Mouse (Mus musculus) neural tube, embryonic 12.5 days (tissue): ENCODE measurements at regions not wholly inside any gene's neighbourhood (a gene's known extent, or its start where the extent isn't known, plus 50 kb on each side); places are given as distances from the start of the nearest gene placed in this dataset.

Experiments used
- ATAC-seq: fragments of 200-750 bp; cut with Nextera tagmentation; 2 replicates; pipeline ENCODE4 v1.8.0; 2017; ENCODE audit warnings: low read depth, mild to moderate bottlenecking, moderate TSS enrichment, moderate library complexity; ENCODE audit not compliant: low FRiP score
- H3K27ac ChIP-seq: fragments of 300-500 bp; sonication (generic); 2 replicates; pipeline ENCODE4 v1.5.1; 2016
- H3K27me3 ChIP-seq: fragments of 300-500 bp; sonication (generic); replicated peaks from 2 replicates; pipeline ENCODE4 v1.6.1; 2016; ENCODE audit warnings: mild to moderate bottlenecking
- H3K36me3 ChIP-seq: fragments of 300-500 bp; sonication (generic); 2 replicates; pipeline ENCODE4 v1.6.1; 2016; ENCODE audit warnings: mild to moderate bottlenecking
- H3K4me1 ChIP-seq: fragments of 300-500 bp; sonication (generic); 2 replicates; pipeline ENCODE4 v1.6.1; 2016
- H3K4me2 ChIP-seq: fragments of 300-500 bp; sonication (generic); replicated peaks from 2 replicates; pipeline ENCODE4 v1.6.1; 2016; ENCODE audit warnings: mild to moderate bottlenecking
- H3K4me3 ChIP-seq: fragments of 300-500 bp; sonication (generic); 2 replicates; pipeline ENCODE4 v1.5.1; 2016
- H3K9ac ChIP-seq: fragments of 300-500 bp; sonication (generic); 2 replicates; pipeline ENCODE4 v1.6.1; 2016; ENCODE audit warnings: mild to moderate bottlenecking
- H3K9me3 ChIP-seq: fragments of 300-500 bp; sonication (generic); 2 replicates; pipeline ENCODE4 v1.6.1; 2016; ENCODE audit warnings: mild to moderate bottlenecking
- WGBS: fragments of 180-500 bp; shearing (Covaris S2); methylation state at CpG from one replicate; pipeline ENCODE4 v1.1.7; 2016; 5-methylcytosine and 5-hydroxymethylcytosine counted together

DNA sequence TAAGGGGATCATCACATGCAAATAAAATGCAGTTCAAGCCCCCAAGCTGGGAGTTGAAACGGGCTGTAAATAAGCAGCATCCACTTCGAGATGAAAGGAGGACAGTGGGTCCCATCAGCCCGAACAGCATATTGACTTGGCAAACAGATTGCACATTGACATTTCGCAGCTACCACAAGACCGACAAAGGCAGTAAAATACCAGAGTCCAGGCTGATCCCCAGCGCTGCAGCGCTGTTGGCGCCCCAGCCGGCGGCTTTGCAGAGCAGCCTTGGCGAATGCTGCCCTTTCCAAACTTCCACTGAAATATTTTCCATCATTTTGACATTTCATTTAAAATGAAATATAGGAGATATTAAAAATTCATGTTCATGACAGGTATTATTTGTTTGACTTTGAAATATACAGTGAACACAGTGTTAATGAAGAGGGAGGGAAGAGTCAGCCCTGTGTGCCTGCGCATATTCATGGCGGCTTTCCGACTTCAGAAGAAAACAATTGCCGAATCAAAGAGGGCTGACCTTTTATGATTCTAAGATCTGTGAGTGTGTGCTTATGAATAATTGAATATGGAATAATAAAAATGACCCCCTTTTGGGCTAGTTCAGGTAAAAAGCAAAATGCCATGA is 98.4 kb downstream of the Sqor start:
- H3K36me3 ChIP-seq, result no peaks in the 10 kb centered on the region
- no peak overlapping the region for H3K4me3 ChIP-seq
- H3K27me3 ChIP-seq, result no peaks in the 10 kb centered on the region
- H3K27ac ChIP-seq, result no peak overlapping the region
- no peak overlapping the region for H3K9ac ChIP-seq
- 0 out of 2 replicates have a peak overlapping the region, but pooled peaks have one; percentile 9 for H3K4me2 ChIP-seq
- WGBS, result 59% methylated on average over 15 of the region's 15 CpGs
- H3K9me3 ChIP-seq, result no peaks in the 10 kb centered on the region
- H3K4me1 ChIP-seq, result no peaks in the 10 kb centered on the region
- ATAC-seq, result peak; percentile 57

DNA sequence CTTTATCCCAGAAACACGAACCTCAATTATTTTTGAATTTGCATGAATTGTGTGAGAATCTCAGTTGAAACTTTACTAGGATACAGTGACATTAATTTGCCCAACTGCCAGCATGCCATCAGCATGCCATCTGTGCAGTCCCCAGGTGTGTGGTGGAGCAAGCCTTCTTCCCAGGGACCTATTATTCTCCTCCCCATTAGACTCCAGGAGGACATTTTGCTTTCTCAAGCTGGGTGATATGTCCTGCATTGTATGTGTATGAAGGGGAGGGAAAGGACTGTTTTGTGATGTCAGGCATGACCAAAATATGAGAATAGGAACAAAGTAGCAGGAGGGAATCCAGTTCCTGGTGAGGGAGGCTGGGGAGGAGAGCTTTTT is 98.9 kb downstream of the Sqor start:
- 75% methylated on average over 1 of the region's 1 CpGs for WGBS
- Histone ChIP-seq H3K36me3 (no peaks in the 10 kb centered on the region), H3K9me3 (no peaks in the 10 kb centered on the region), H3K4me1 (no peaks in the 10 kb centered on the region), H3K27ac (no peak overlapping the region), H3K27me3 (no peaks in the 10 kb centered on the region), H3K9ac (no peak overlapping the region), H3K4me3 (no peak overlapping the region), H3K4me2 (no peak overlapping the region)
- peak; percentile 58; the same call in 1 of the 2 replicates for ATAC-seq

DNA sequence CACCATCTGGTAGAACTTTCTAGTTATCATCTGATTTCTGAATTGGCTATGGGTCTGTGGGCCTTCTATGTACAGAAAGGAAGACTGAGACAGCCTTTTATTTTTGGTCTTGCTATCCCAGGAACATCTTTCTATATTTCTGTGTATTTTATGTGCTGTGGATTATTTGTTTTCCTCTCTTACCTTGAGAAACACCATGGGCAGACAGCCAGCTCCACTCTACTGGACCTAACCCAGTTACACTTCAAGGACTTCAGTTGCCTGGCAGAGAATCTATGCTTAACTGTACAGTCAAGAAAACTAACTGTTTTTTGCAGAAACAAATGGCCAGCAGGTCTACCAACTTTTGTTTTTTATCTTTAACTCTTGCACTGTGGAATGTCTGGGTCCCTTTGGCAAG is 122.1 kb downstream of the Sqor start:
- Histone ChIP-seq H3K4me1 (no peaks in the 10 kb centered on the region), H3K27ac (no peak overlapping the region), H3K36me3 (no peaks in the 10 kb centered on the region), H3K4me2 (no peak overlapping the region), H3K9me3 (no peaks in the 10 kb centered on the region), H3K27me3 (no peaks in the 10 kb centered on the region), H3K4me3 (no peak overlapping the region), H3K9ac (no peak overlapping the region)
- no peak for ATAC-seq

DNA sequence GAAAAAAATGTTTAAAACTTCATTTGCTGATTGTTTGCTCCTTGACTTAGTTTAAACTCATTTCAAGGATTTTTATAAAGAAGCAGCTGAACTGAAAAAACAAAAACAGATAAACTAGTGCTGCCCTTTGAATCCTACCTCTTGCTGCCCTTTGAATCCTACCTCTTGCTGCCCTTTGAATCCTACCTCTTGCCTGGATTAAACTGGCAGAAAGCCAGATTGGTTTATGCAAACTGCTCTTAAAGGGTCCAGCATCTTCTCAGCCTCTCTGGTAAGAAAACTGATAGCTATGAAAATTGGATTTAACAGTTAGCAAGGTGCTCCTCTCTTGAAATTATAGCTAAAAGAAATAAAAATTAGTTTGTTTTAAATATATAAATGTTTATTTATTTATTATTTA is 122.5 kb downstream of the Sqor start:
- H3K4me3 ChIP-seq, result no peak overlapping the region
- H3K9ac ChIP-seq, result no peak overlapping the region

DNA sequence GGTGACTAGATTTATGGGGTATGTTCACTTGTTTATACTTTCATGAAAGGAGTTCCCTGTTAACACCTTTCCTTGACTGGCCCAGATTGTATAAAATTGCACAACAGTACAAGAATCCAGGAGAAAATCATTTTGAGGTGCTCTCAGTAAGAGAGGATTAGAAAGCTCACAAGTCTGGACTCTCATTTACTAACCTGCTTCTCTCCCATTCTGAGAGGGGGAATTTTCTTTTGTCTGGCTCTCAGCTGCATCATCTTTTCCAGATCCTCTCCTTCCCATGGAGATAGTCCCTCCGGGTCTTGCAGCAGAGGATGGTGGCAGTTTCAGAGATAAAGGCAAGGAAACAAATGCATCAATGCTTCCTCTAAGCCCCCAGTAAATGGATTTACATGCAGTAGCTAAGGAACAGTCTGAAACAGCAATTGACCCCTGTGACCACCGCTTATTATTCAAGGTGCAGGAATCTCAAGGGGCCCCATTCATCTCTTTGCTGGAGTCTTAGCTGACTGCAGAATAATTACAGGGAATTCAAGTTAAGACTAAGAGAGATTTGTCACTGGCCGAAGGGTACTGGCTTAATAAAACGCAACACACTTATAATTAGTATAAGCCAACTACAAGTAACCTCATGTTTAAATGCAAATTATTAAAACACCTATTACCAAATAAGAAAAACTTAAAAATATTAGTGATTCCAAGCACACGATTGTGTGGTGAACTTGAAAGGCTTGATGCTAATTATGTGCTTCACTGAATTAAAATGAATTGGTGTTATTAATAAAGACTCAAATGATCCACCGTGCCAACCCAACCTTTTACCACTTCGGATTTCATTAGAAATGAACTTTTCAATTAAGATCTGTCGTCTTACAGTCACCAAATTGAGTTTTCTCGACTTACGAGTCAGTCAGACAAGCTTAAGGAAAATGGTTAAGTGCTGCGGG is 140.4 kb downstream of the Sqor start:
- 42% methylated on average over 11 of the region's 11 CpGs for WGBS
- H3K27ac ChIP-seq, result no peak overlapping the region
- peak; percentile 62; the same call in 1 of the 2 replicates for ATAC-seq

More for the DNA sequence above, 122.5 kb downstream of the Sqor start:
- no peak overlapping the region for H3K4me2 ChIP-seq
- no peaks in the 10 kb centered on the region for H3K9me3 ChIP-seq
- no peaks in the 10 kb centered on the region for H3K4me1 ChIP-seq
- H3K27me3 ChIP-seq, result no peaks in the 10 kb centered on the region
- H3K27ac ChIP-seq, result no peak overlapping the region
- ATAC-seq, result no peak
- no peaks in the 10 kb centered on the region for H3K36me3 ChIP-seq

DNA sequence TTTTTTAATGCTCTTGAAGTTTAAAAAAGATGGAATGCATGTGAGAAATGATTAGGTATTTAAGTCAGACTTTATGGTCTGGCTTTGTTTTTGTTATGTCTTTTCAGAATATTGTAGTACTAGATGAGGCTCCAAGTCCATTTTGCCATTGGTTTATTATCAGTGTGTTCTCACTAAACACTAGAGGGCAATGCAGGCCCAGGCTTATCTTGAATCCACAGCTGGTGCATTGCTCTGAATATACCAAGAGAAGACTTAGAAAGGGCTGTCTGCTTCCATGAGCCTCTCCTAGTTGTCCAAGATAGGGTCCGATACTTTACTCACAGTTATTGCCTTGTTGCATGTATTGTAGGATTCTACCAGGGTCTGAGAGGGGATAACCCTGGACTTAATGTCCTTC is 151.7 kb downstream of the Sqor start:
- no peaks in the 10 kb centered on the region for H3K9me3 ChIP-seq
- WGBS, result 91% methylated on average over 1 of the region's 1 CpGs
- no peak overlapping the region for H3K27ac ChIP-seq
- no peak for ATAC-seq
- H3K27me3 ChIP-seq, result no peaks in the 10 kb centered on the region
- H3K4me2 ChIP-seq, result no peak overlapping the region
- H3K9ac ChIP-seq, result no peak overlapping the region
- H3K4me1 ChIP-seq, result no peaks in the 10 kb centered on the region
- no peaks in the 10 kb centered on the region for H3K36me3 ChIP-seq
- no peak overlapping the region for H3K4me3 ChIP-seq

More for the DNA sequence above, 140.4 kb downstream of the Sqor start:
- H3K4me3 ChIP-seq, result no peak overlapping the region
- H3K36me3 ChIP-seq, result no peaks in the 10 kb centered on the region
- H3K4me2 ChIP-seq, result no peak overlapping the region
- H3K4me1 ChIP-seq, result peaks cover 5% of the 10 kb centered on the region; the same call in 1 of the 2 replicates
- no peaks in the 10 kb centered on the region for H3K27me3 ChIP-seq
- H3K9ac ChIP-seq, result no peak overlapping the region
- no peaks in the 10 kb centered on the region for H3K9me3 ChIP-seq

DNA sequence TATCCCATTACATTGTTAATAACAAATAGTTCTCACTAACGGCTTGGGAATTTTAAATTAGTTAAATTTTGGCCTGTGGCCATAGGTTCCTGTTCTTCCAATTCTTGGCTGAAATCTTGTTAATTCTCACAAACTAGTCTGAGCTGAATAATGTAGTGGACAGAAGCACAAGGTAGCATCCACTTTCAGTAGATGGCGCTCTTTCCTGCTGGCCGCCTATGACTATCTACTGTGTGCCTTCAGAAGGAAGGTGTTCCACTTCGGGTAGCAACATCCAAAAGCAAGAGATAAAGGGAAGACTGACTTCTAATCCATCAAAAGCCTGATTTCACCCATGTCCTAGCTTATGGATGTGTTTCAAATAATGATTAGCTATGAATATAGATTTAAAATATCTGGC is 172.9 kb downstream of the Sqor start:
- Histone ChIP-seq H3K9me3 (no peaks in the 10 kb centered on the region), H3K36me3 (no peaks in the 10 kb centered on the region), H3K27ac (no peak overlapping the region), H3K4me3 (no peak overlapping the region), H3K4me2 (no peak overlapping the region), H3K27me3 (no peaks in the 10 kb centered on the region), H3K4me1 (no peaks in the 10 kb centered on the region), H3K9ac (no peak overlapping the region)
- WGBS, result 54% methylated on average over 4 of the region's 4 CpGs
- ATAC-seq, result no peak

DNA sequence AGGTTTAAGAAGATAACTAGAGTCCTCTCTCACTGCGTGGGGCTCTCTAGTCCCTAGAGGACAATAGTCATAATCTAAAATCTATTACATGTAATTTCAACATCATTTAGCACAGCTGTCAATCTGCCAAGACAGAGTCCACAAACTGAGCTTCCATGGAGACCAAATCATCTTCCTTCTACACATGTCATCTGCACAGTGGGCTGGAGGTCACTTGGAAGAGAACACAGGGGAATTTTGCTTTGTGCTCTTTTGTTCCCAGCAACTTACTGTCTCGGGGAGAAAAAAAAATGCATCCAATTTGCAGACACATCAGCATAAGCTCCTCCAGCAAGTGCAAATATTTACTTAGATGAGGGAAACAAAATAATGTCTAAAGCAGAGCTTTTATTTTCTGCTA is 179.8 kb downstream of the Sqor start:
- H3K4me1 ChIP-seq, result no peaks in the 10 kb centered on the region
- ATAC-seq, result no peak
- no peaks in the 10 kb centered on the region for H3K9me3 ChIP-seq
- H3K36me3 ChIP-seq, result no peaks in the 10 kb centered on the region
- H3K9ac ChIP-seq, result no peak overlapping the region
- H3K27me3 ChIP-seq, result no peaks in the 10 kb centered on the region
- 50% methylated on average over 2 of the region's 2 CpGs for WGBS
- no peak overlapping the region for H3K27ac ChIP-seq
- H3K4me2 ChIP-seq, result no peak overlapping the region
- H3K4me3 ChIP-seq, result no peak overlapping the region

DNA sequence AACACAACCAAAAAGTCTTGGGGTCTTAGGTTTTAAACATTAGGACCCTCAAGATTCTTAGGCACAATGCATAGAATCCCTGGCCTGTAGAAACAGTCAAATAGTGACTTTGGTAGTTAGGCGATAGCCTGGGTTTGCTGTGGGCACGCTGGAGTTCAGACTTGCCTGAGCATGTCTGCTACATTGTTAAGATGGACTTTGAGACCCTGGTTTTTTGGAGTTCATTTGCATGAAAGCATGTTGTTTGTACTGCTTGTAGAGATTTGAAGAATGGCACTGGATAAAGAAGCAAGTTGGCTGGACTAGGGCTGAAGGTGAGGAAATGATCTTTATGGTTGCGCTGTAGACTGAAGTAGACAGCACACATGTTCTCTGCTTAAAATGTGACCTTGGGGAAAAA is 180.9 kb downstream of the Sqor start:
- H3K27me3 ChIP-seq, result no peaks in the 10 kb centered on the region
- H3K27ac ChIP-seq, result no peak overlapping the region
- no peaks in the 10 kb centered on the region for H3K36me3 ChIP-seq
- H3K4me2 ChIP-seq, result no peak overlapping the region
- 86% methylated on average over 3 of the region's 3 CpGs for WGBS
- H3K4me3 ChIP-seq, result no peak overlapping the region
- ATAC-seq, result no peak
- H3K4me1 ChIP-seq, result no peaks in the 10 kb centered on the region
- H3K9me3 ChIP-seq, result no peaks in the 10 kb centered on the region
- no peak overlapping the region for H3K9ac ChIP-seq

DNA sequence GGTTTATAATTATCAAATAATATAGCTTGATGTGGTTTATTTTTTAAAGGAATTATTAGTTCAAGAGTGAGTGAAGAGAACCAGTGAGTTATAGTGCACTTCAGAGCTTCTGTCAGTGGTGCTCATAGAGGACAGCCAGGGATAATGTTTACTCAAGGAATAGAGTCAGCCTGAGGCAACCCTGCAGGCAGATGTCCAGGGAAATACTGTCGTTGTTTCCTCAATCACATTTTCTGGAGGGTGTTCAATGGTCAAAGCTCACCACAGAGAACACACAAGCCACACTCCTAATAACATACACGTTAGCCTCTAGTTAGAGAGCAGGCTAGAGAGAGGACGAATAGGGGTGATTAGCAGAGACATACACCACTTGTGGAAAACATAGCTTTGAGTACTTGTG is 184.0 kb downstream of the Sqor start:
- Histone ChIP-seq H3K4me3 (no peak overlapping the region), H3K36me3 (no peaks in the 10 kb centered on the region), H3K4me2 (no peak overlapping the region), H3K27me3 (no peaks in the 10 kb centered on the region), H3K27ac (no peak overlapping the region), H3K4me1 (no peaks in the 10 kb centered on the region), H3K9ac (no peak overlapping the region), H3K9me3 (no peaks in the 10 kb centered on the region)
- WGBS, result 80% methylated on average over 3 of the region's 3 CpGs
- no peak for ATAC-seq

DNA sequence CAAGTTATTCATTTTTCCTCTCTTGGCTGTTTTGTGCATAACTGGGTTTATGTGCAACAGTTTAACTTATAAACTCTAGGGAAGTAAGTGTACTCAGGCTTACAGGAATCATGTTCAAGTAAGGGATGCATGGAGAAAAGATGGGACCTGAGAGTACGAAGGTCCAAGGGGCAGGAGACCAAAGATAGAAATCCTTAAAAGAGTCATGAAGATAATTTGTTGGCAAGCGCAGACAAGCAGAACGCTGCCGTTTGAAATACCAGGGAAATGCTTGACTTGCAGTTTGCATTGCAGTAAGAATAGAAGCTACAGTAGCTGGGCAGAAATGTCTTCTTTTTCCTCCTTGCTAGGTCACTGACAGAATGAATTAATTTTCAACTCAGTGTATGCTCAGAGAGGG is 196.7 kb downstream of the Sqor start:
- 89% methylated on average over 4 of the region's 4 CpGs for WGBS
- H3K9me3 ChIP-seq, result no peaks in the 10 kb centered on the region

DNA sequence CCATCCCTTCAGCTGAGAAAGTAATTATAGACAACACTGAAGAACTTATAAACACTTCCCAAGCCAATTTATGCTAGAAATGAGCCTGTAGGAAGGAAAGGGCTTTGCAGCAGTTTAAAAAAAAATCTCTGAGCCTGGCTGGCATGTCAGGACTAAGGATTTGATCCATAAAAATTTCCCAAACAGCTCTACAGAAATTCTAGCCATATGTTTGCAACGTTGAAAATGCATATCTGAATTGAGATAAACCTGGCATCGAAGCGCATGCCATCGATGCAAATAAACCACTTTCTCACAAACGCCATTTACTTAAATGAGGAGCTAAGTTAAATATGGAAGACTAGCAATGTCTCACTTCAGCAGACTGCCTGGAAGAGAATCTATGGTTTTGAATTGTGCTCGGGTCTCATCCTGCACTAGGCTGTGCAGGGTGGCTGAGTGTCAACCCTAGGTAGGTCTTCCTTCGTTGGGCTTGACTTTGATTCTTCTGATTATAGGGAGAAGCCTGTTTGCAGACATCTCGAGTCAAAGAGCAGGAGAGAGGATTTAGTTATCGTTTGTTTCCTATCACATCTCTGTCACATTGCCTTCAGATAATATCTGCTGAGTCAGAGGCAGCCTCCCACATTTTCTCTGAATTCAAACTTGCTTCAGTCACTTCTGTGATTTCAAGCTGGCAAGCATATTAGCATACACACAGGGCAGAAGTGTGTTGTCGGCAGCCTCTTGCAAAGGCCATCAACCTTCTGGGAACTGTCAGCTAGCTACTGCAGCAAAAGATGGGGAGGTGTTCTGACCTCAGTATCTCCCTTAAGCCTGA is 204.0 kb downstream of the Sqor start:
- 88% methylated on average over 10 of the region's 10 CpGs for WGBS
- no peak for ATAC-seq
- Histone ChIP-seq H3K4me1 (no peaks in the 10 kb centered on the region), H3K9me3 (peaks cover 6% of the 10 kb centered on the region; the same call in 1 of the 2 replicates), H3K9ac (no peak overlapping the region), H3K4me2 (no peak overlapping the region), H3K4me3 (no peak overlapping the region), H3K36me3 (no peaks in the 10 kb centered on the region), H3K27ac (no peak overlapping the region), H3K27me3 (no peaks in the 10 kb centered on the region)

More for the DNA sequence above, 196.7 kb downstream of the Sqor start:
- ATAC-seq, result no peak
- no peaks in the 10 kb centered on the region for H3K27me3 ChIP-seq
- no peak overlapping the region for H3K27ac ChIP-seq
- H3K4me3 ChIP-seq, result no peak overlapping the region
- no peaks in the 10 kb centered on the region for H3K36me3 ChIP-seq
- no peak overlapping the region for H3K9ac ChIP-seq
- H3K4me2 ChIP-seq, result no peak overlapping the region
- H3K4me1 ChIP-seq, result no peaks in the 10 kb centered on the region
